Mouse (Mus musculus): ENCODE data around the gene Jade2.

- TF ChIP-seq CTCF (IDR thresholded peaks at IDR 0.05; ENCODE audit: extremely low read depth, insufficient read depth, low read length) = no peak
- peak; percentile 68; the same call in 1 of the 2 replicates for TF ChIP-seq POLR2A (IDR thresholded peaks at IDR 0.05; ENCODE audit: extremely low read depth, insufficient read depth, low read length)
Measured at GRCm38 (mm10) chr11:51800634-51801325, 56.7 kb downstream of the Jade2 start.
